10 mouse cellular contexts compared by ENCODE assay signal in the genomic region with DNA sequence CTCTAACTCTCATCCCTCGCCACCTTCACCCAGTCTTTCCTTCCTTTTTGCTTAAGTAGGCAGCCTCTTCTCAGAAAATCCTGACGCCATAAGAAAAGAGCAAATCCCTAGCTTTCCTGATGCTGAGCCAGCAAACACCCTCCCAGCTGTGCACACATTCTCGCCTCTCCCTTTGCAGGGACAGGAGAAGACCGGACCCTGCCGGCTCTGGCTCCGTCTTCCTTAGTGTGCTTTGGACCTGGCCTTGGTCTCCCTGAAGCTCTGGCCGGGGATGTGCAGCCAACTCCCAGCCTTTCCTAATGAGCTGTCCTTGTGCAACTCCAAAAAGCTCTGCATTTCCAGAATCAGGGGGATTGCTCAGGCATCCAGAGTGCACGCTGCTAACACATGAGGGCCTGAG.
DNase-seq lines count a peak whose midpoint lies in the region; ATAC-seq and TF ChIP-seq lines count a peak whose summit lies in the region.
"Had no signal": no experiment of that assay in that cellular context is flagged by ENCODE, and none has a peak within 500 bp of the region (broad histone marks: within the 10 kb centered on the region; RNA-seq: fewer than 3 reads in every experiment).

No protein-coding gene starts in this region.

- no peak overlapping the region for H3K27ac ChIP-seq in heart, embryonic 11.5 days (ENCODE audit: low read depth, low read length)
- 0 out of 2 replicates have a peak overlapping the region, but pooled peaks have one; percentile 4 for H3K27ac ChIP-seq in gastrocnemius, adult 2 months
- H3K27ac ChIP-seq: embryonic facial prominence, embryonic 13.5 days; limb, embryonic 12.5 days had no signal

- peak; percentile 98 for DNase-seq in heart, adult 11 months
- DNase-seq in adrenal gland, adult 8-10 months: peak; percentile 5
- peak; percentile 79 for DNase-seq in gastrocnemius, adult 2 months
- peak; percentile 5 for DNase-seq in lung, postnatal 36 days
- no peak for DNase-seq in spleen, postnatal 14 days (ENCODE audit: low spot score in 2 of 2)
- no peak for DNase-seq in cerebellum, adult 11 months
- no peak for DNase-seq in adipocyte (ENCODE audit: low spot score)

- 84% methylated on average over 8 of the region's 8 CpGs for WGBS in heart, embryonic 11.5 days (ENCODE audit: insufficient replicate concordance)

- no peaks in the 10 kb centered on the region for H3K4me1 ChIP-seq in heart, embryonic 11.5 days (ENCODE audit: control insufficient read depth, insufficient read depth, low read length)
- H3K4me1 ChIP-seq: embryonic facial prominence, embryonic 13.5 days; limb, embryonic 12.5 days had no signal

- H3K4me2 ChIP-seq in heart, embryonic 11.5 days: no peak overlapping the region
- H3K4me2 ChIP-seq: embryonic facial prominence, embryonic 13.5 days; limb, embryonic 12.5 days had no signal

- TF ChIP-seq CTCF in gastrocnemius, adult 2 months (IDR thresholded peaks at IDR 0.05): no peak

- no peak overlapping the region for H3K9ac ChIP-seq in heart, embryonic 11.5 days (ENCODE audit: low read depth, low read length)
- H3K9ac ChIP-seq: embryonic facial prominence, embryonic 13.5 days; limb, embryonic 12.5 days had no signal

- no peak overlapping the region for H3K4me3 ChIP-seq in heart, embryonic 11.5 days (ENCODE audit: low read depth, low read length)
- H3K4me3 ChIP-seq in gastrocnemius, adult 2 months: no peak overlapping the region
- H3K4me3 ChIP-seq: embryonic facial prominence, embryonic 13.5 days; limb, embryonic 12.5 days had no signal

- no peaks in the 10 kb centered on the region for H3K36me3 ChIP-seq in heart, embryonic 11.5 days (ENCODE audit: control insufficient read depth, insufficient read depth, low read length)
- H3K36me3 ChIP-seq: embryonic facial prominence, embryonic 13.5 days; limb, embryonic 12.5 days had no signal

- H3K9me3 ChIP-seq in heart, embryonic 11.5 days (replicated peaks; ENCODE audit: control insufficient read depth, low read length): no peaks in the 10 kb centered on the region
- H3K9me3 ChIP-seq: embryonic facial prominence, embryonic 13.5 days had no signal

- no peaks in the 10 kb centered on the region for H3K27me3 ChIP-seq in heart, embryonic 11.5 days (ENCODE audit: control insufficient read depth, insufficient read depth, low read length)
- H3K27me3 ChIP-seq: embryonic facial prominence, embryonic 13.5 days; limb, embryonic 12.5 days had no signal

- intact Hi-C loops in gastrocnemius, adult 2 months (cut with DNase I): no loop called here

- no peak for ATAC-seq in heart, embryonic 11.5 days (replicated peaks; ENCODE audit: insufficient number of reproducible peaks, low FRiP score, low TSS enrichment)

Comparison
In these comparisons a context has a peak if more than half of its experiments do, and no peak if none do; other contexts are left out.
1. DNase-seq: peak in heart, adult 11 months (single experiment), adrenal gland, adult 8-10 months (single experiment), gastrocnemius, adult 2 months (single experiment) and lung, postnatal 36 days (single experiment); none in spleen, postnatal 14 days (0 of 2), cerebellum, adult 11 months (single experiment) and adipocyte (single experiment).